Mouse (Mus musculus) intestine, embryonic 16.5 days (tissue): ENCODE results near the gene Figla. TPM values are rescaled to one million over a fixed set of nuclear protein-coding genes. Genes with fewer than 3 reads are reported as not detected.
"Not testable (repeated sequence)": the region's sequence is repeated elsewhere in the genome, so short reads cannot be mapped to it uniquely, and the experiment has no call there.

Source experiments
- ATAC-seq: fragments of 200-750 bp; cut with Nextera tagmentation; 2 replicates; pipeline ENCODE4 v1.8.0; 2017; ENCODE audit warnings: moderate TSS enrichment, moderate library complexity
- H3K27ac ChIP-seq: fragments of 300-500 bp; sonication (generic); 2 replicates; pipeline ENCODE4 v1.5.1; 2014; ENCODE audit warnings: mild to moderate bottlenecking, low read length
- H3K27me3 ChIP-seq: fragments of 300-500 bp; sonication (generic); replicated peaks from 2 replicates; pipeline ENCODE4 v1.6.1; 2014; ENCODE audit warnings: low read length, control low read depth, mixed read lengths; ENCODE audit not compliant: control insufficient read depth, insufficient read depth
- H3K36me3 ChIP-seq: fragments of 300-500 bp; sonication (generic); 2 replicates; pipeline ENCODE4 v1.6.1; 2014; ENCODE audit warnings: low read length, control low read depth; ENCODE audit not compliant: control insufficient read depth, insufficient read depth
- H3K4me1 ChIP-seq: fragments of 300-500 bp; sonication (generic); 2 replicates; pipeline ENCODE4 v1.6.1; 2014; ENCODE audit warnings: low read length, control low read depth, mixed read lengths; ENCODE audit not compliant: control insufficient read depth, insufficient read depth
- H3K4me2 ChIP-seq: fragments of 300-500 bp; sonication (generic); 2 replicates; pipeline ENCODE4 v1.6.1; 2014; ENCODE audit warnings: low read depth, low read length, control low read depth
- H3K4me3 ChIP-seq: fragments of 300-500 bp; sonication (generic); 2 replicates; pipeline ENCODE4 v1.5.1; 2014; ENCODE audit warnings: mild to moderate bottlenecking, low read length
- H3K9ac ChIP-seq: fragments of 300-500 bp; sonication (generic); 2 replicates; pipeline ENCODE4 v1.6.1; 2014; ENCODE audit warnings: low read depth, low read length
- H3K9me3 ChIP-seq: fragments of 300-500 bp; sonication (generic); 2 replicates; pipeline ENCODE4 v1.6.1; 2016; ENCODE audit warnings: low read length, control low read depth; ENCODE audit not compliant: control insufficient read depth
- WGBS: fragments of 180-500 bp; shearing (Covaris S2); extraction: QIAGEN DNeasy Blood & Tissue Kit; methylation state at CpG from one replicate; pipeline ENCODE4 v1.1.7; 2014; 5-methylcytosine and 5-hydroxymethylcytosine counted together
- polyA plus RNA-seq: library from polyadenylated mRNA; unstranded; fragments of >200 nt; fragmentation: Nextera tagmentation; extraction: Ambion mirVana; gene quantifications from 2 replicates; pipeline ENCODE4 v1.2.1, GENCODE M21; 2015

Figla gene
- polyA plus RNA-seq, 1 experiment from 2014 or later, result not detected

- H3K4me2 ChIP-seq, H3K27ac ChIP-seq, H3K4me1 ChIP-seq, H3K4me3 ChIP-seq, H3K27me3 ChIP-seq, H3K36me3 ChIP-seq, ATAC-seq, H3K9me3 ChIP-seq, H3K9ac ChIP-seq: not testable (repeated sequence)
- 88% methylated on average over 5 of the region's 5 CpGs for WGBS
Measured at GRCm38 (mm10) chr6:85989570-85989969, 26.4 kb upstream of the Figla start.

DNA sequence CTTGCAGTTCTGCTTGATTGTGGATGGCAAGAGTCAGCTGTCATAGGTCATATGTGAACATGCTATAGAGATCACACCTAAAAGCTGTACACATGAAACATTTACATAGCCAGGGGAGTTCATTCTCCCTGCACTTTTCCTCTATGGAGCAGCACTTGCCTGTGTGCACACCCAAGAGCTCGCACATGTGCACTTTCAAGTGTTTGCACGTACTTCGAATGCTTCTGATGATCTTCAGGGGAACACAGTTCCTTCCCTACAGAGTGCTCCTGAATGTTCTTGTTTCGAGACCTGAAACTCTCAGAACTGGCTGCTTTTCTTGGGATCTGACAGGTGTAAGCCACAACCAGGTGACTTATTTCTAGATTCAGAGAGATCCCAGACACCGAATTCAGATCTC lies 25.2 kb upstream of the Figla start:
- H3K4me1 ChIP-seq, H3K4me2 ChIP-seq, H3K36me3 ChIP-seq, H3K9ac ChIP-seq, H3K4me3 ChIP-seq, H3K27me3 ChIP-seq, ATAC-seq, H3K9me3 ChIP-seq, H3K27ac ChIP-seq: not testable (repeated sequence)
- 74% methylated on average over 5 of the region's 5 CpGs for WGBS

DNA sequence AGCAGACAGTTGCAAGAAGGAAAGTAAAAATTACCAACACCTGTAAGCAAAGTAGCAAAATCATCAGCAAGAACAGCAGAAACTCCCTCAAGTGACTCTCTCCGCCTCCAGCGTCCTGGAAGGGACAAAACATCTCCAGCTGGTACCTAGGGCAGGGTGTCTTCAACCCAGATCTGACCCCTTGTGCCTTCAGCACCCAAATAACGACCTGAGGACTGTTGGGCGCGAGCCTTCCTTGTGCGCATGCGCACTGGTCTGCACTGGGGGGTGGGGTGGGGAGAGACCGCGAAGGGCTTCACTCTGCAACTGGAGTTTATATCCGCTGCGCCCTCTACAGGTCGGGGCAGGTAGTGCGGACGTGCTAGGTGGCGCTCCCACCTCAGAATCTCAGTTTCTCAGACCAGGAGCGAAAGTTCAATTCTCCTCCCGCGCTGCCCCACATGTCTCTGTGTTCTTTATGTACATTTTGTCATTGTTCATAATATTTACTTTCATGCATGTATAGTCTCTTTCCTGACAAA lies 12.5 kb upstream of the Figla start:
- Histone ChIP-seq H3K4me2 (no peak overlapping the region), H3K27me3 (no peaks in the 10 kb centered on the region), H3K9me3 (no peaks in the 10 kb centered on the region), H3K4me1 (0 out of 2 replicates have a peak, but pooled peaks cover 6% of the 10 kb centered on the region), H3K4me3 (no peak overlapping the region), H3K9ac (no peak overlapping the region), H3K27ac (no peak overlapping the region), H3K36me3 (no peaks in the 10 kb centered on the region)
- 74% methylated on average over 18 of the region's 18 CpGs for WGBS
- ATAC-seq, result no peak

DNA sequence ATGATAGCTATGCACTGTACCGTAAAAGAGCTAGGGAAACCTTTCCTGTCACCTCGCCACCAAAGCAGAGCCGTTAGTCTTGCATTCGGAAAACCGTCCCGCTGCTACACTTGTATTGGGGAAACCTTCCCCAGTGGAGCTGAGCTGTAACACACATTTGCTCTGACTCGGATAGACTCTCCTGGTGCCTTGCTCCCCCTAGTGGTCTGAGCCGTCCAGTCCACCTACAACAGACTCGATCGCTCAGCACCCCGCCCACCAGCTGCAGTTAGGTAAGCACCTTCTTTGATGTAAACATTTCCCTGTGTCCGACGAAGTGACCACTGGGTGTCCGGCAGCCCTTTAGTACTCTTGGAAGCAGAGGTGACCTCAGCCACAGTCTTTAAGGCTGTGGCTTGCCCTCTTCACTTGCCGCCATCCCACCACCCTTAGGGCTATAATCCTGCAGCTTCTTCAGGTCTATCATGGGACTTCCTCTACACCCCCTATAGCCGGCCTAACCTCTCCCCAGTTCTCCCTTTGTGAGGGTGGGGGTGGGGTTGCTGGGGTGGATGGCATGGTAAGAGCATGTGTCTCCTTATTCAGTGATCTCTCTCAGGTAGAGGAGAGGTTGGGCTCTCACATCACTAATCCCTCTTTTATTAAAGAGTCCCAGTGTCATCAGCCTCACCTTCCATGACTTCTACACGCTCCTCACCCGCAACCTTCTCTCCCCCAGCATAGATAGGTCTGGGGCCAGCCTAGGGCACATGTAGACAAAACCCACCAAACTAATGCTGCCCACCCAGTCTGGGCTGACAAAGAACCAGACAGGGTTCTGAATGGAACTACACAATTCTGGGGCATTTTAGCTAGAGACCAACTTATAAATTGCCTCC lies 11.5 kb upstream of the Figla start:
- 0 out of 2 replicates have a peak, but pooled peaks cover 6% of the 10 kb centered on the region for H3K4me1 ChIP-seq
- H3K9ac ChIP-seq, result no peak overlapping the region
- no peak overlapping the region for H3K27ac ChIP-seq
- H3K4me2 ChIP-seq, result peak overlapping the region; percentile 51
- 12% methylated on average over 18 of the region's 18 CpGs for WGBS
- H3K9me3 ChIP-seq, result no peaks in the 10 kb centered on the region
- H3K4me3 ChIP-seq, result no peak overlapping the region
- peak; percentile 90 for ATAC-seq
- H3K36me3 ChIP-seq, result no peaks in the 10 kb centered on the region
- no peaks in the 10 kb centered on the region for H3K27me3 ChIP-seq

DNA sequence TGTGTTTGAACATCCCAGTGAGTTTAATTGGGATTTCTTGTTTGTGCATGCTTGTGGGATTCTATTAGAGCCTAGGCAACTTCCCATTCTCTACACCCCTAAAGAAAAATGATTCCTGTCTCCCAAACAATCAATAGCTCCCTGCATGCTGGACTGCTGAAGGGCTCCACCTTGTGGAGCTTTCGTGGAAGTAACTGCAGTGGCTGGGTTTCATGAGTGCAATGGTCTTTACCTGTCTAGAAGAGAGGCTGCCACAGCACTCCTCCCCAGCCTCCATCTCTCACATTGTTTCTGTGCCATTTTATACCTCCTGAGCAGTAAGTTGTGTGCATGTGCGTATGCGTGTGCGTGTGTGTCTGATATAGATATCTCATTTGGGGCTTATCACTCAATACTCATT lies 6.0 kb upstream of the Figla start:
- H3K27ac ChIP-seq, result no peak overlapping the region
- WGBS, result 33% methylated on average over 4 of the region's 4 CpGs
- H3K4me1 ChIP-seq, result no peaks in the 10 kb centered on the region
- no peak overlapping the region for H3K4me2 ChIP-seq
- no peak for ATAC-seq
- H3K9ac ChIP-seq, result no peak overlapping the region
- H3K36me3 ChIP-seq, result no peaks in the 10 kb centered on the region
- H3K9me3 ChIP-seq, result no peaks in the 10 kb centered on the region
- no peak overlapping the region for H3K4me3 ChIP-seq
- no peaks in the 10 kb centered on the region for H3K27me3 ChIP-seq

DNA sequence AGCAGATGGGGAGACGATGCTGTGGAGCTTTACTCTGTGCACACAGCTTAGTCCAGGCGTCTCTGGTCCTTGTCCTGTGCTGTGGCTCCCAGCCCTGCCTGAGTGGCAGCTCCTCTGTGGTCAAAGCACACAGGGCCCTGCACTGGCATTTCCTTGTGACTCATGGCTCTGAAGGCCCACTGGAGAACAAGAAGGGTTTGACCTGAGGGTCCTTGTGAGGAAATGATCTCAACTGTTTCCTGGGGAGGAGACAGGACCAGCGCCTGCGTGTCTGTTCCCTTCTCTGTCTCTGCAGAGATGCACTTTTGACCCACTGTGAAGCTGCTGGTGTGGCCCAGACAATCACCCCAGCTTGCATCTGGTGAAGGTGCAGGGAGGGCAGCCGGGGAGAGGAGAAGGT lies 1.2 kb upstream of the Figla start:
- H3K4me3 ChIP-seq, H3K4me1 ChIP-seq, ATAC-seq, H3K4me2 ChIP-seq, H3K36me3 ChIP-seq, H3K9me3 ChIP-seq, H3K27ac ChIP-seq, H3K27me3 ChIP-seq, H3K9ac ChIP-seq: not testable (repeated sequence)
- WGBS, result 60% methylated on average over 5 of the region's 5 CpGs

DNA sequence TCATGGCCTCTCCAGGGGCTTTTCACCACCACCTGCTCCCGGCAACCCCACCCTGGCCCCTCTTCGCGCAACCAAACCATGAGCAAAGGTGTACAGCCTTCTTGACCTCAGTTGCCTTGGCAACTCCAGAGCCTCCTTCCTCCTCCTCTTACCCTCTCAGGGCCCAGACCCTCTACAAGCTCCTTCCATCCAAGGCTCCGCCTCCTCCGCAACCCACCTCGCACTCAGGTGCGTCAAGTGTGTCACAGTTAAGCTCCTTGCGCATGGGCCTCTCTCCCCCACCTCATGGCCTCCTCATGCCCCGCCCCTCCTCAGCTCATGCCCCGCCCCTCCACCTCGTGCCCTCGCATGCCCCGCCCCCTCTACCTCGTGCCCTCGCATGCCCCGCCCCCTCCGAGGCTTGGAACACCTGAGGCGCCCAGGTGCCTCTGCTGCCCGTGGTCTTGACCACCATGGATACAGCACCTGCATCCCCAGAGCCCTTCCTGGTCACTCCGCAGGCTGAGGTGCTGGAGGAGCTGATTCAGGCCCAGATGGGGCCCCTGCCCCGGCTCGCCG lies 901 bp downstream of the Figla start:
- Histone ChIP-seq H3K9me3 (no peaks in the 10 kb centered on the region), H3K36me3 (no peaks in the 10 kb centered on the region), H3K4me1 (no peaks in the 10 kb centered on the region), H3K9ac (no peak overlapping the region), H3K27ac (no peak overlapping the region), H3K27me3 (no peaks in the 10 kb centered on the region), H3K4me3 (no peak overlapping the region), H3K4me2 (no peak overlapping the region)
- ATAC-seq, result no peak
- 80% methylated on average over 23 of the region's 23 CpGs for WGBS

- Histone ChIP-seq H3K4me3 (no peak overlapping the region), H3K36me3 (no peaks in the 10 kb centered on the region), H3K9ac (no peak overlapping the region), H3K4me2 (no peak overlapping the region), H3K27me3 (no peaks in the 10 kb centered on the region), H3K9me3 (no peaks in the 10 kb centered on the region), H3K4me1 (no peaks in the 10 kb centered on the region), H3K27ac (no peak overlapping the region)
- 42% methylated on average over 4 of the region's 4 CpGs for WGBS
- no peak for ATAC-seq
Measured at GRCm38 (mm10) chr6:86019415-86020237, 3.7 kb downstream of the Figla start.

DNA sequence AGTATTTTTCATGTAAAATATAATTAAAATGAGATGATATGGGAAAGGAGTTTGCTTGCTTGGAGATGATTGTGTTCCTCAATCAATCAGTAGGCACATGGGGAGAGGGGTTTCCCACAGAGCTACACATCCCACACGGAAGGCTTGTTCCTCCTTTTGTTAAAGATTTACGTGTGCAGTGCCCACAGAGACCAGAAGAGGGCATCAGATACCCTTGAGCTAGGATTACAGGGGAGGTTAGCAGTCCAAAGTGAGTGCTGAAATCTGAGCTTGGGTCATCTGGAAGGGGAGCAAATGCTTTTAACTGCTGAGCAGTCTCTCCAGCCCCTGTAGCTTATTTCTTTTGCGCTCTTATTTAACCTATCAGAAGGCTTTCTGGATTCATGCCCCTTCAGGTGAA lies 5.0 kb downstream of the Figla start:
- ATAC-seq, result no peak
- Histone ChIP-seq H3K9ac (no peak overlapping the region), H3K27me3 (no peaks in the 10 kb centered on the region), H3K4me3 (no peak overlapping the region), H3K27ac (no peak overlapping the region), H3K9me3 (no peaks in the 10 kb centered on the region), H3K4me2 (no peak overlapping the region), H3K4me1 (no peaks in the 10 kb centered on the region), H3K36me3 (no peaks in the 10 kb centered on the region)
- 41% methylated on average over 3 of the region's 3 CpGs for WGBS
